Mouse (Mus musculus): ENCODE results near the gene Mcemp1.

GRCm38 (mm10) chr8:3685422-3685821, 19.9 kb downstream of the Mcemp1 start:
- TF ChIP-seq CTCF (IDR thresholded peaks at IDR 0.05; ENCODE audit: insufficient read depth, low read depth, low read length) (no peak), POLR2A (IDR thresholded peaks at IDR 0.05; ENCODE audit: insufficient read depth, low read depth, low read length) (no peak)
